In genomic region chr9:83647919-83648705, GRCm38 (mm10) we compare ENCODE assay signal across 15 mouse cellular contexts.
DNase-seq lines count a peak whose midpoint lies in the region; ATAC-seq and TF ChIP-seq lines count a peak whose summit lies in the region.
"Had no signal": no experiment of that assay in that cellular context is flagged by ENCODE, and none has a peak within 500 bp of the region (broad histone marks: within the 10 kb centered on the region; RNA-seq: fewer than 3 reads in every experiment).

No protein-coding gene starts in this region.

- no peak overlapping the region for H3K9ac ChIP-seq in lung, embryonic 14.5 days
- H3K9ac ChIP-seq in forebrain, embryonic 12.5 days, result no peak overlapping the region
- no peak overlapping the region for H3K9ac ChIP-seq in limb, embryonic 12.5 days (replicated peaks)
- no peak overlapping the region for H3K9ac ChIP-seq in neural tube, embryonic 15.5 days (replicated peaks)
- H3K9ac ChIP-seq: embryonic facial prominence, embryonic 15.5 days; limb, embryonic 15.5 days had no signal

- H3K36me3 ChIP-seq in lung, embryonic 14.5 days (ENCODE audit: insufficient read depth), result no peaks in the 10 kb centered on the region
- H3K36me3 ChIP-seq in forebrain, embryonic 12.5 days (replicated peaks), result no peaks in the 10 kb centered on the region
- no peaks in the 10 kb centered on the region for H3K36me3 ChIP-seq in limb, embryonic 12.5 days
- H3K36me3 ChIP-seq in neural tube, embryonic 15.5 days, result no peaks in the 10 kb centered on the region
- H3K36me3 ChIP-seq: embryonic facial prominence, embryonic 15.5 days; limb, embryonic 15.5 days had no signal

- H3K4me3 ChIP-seq in lung, embryonic 14.5 days (ENCODE audit: low read depth, low read length), result no peak overlapping the region
- H3K4me3 ChIP-seq in forebrain, embryonic 12.5 days (replicated peaks), result no peak overlapping the region
- no peak overlapping the region for H3K4me3 ChIP-seq in limb, embryonic 12.5 days (replicated peaks)
- H3K4me3 ChIP-seq in neural tube, embryonic 15.5 days (replicated peaks), result no peak overlapping the region
- H3K4me3 ChIP-seq: embryonic facial prominence, embryonic 15.5 days; limb, embryonic 15.5 days had no signal

- peak overlapping the region; percentile 65 for H3K27ac ChIP-seq in lung, embryonic 14.5 days (ENCODE audit: low read depth)
- peak overlapping the region; percentile 70 for H3K27ac ChIP-seq in forebrain, embryonic 12.5 days
- peak overlapping the region; percentile 32 for H3K27ac ChIP-seq in limb, embryonic 12.5 days
- H3K27ac ChIP-seq in neural tube, embryonic 15.5 days (replicated peaks), result peak overlapping the region; percentile 45; the same call in 1 of the 2 replicates
- H3K27ac ChIP-seq: embryonic facial prominence, embryonic 15.5 days; limb, embryonic 15.5 days; macrophage had no signal

- whole genome bisulfite sequencing in lung, embryonic 14.5 days, result 7% methylated on average over 7 of the region's 7 CpGs
- WGBS in forebrain, embryonic 12.5 days, result 17% methylated on average over 7 of the region's 7 CpGs
- 30% methylated on average over 7 of the region's 7 CpGs for WGBS in limb, embryonic 12.5 days
- 16% methylated on average over 7 of the region's 7 CpGs for WGBS in neural tube, embryonic 15.5 days

- H3K9me3 ChIP-seq in lung, embryonic 14.5 days (ENCODE audit: low read depth, low read length), result no peaks in the 10 kb centered on the region
- no peaks in the 10 kb centered on the region for H3K9me3 ChIP-seq in forebrain, embryonic 12.5 days
- H3K9me3 ChIP-seq in limb, embryonic 12.5 days, result no peaks in the 10 kb centered on the region
- no peaks in the 10 kb centered on the region for H3K9me3 ChIP-seq in neural tube, embryonic 15.5 days (replicated peaks)
- H3K9me3 ChIP-seq: embryonic facial prominence, embryonic 15.5 days; limb, embryonic 15.5 days had no signal

- no peaks in the 10 kb centered on the region for H3K27me3 ChIP-seq in lung, embryonic 14.5 days (ENCODE audit: insufficient read depth, low read length)
- 0 out of 2 replicates have a peak, but pooled peaks cover 3% of the 10 kb centered on the region for H3K27me3 ChIP-seq in forebrain, embryonic 12.5 days
- no peaks in the 10 kb centered on the region for H3K27me3 ChIP-seq in limb, embryonic 12.5 days
- H3K27me3 ChIP-seq in neural tube, embryonic 15.5 days (replicated peaks), result no peaks in the 10 kb centered on the region
- H3K27me3 ChIP-seq: embryonic facial prominence, embryonic 15.5 days; limb, embryonic 15.5 days had no signal

- peak; percentile 68; the same call in 1 of the 2 replicates for ATAC-seq in lung, embryonic 14.5 days (ENCODE audit: insufficient read depth)
- ATAC-seq in forebrain, embryonic 12.5 days (ENCODE audit: low FRiP score), result peak; percentile 42; the same call in 1 of the 2 replicates
- ATAC-seq in limb, embryonic 12.5 days (ENCODE audit: insufficient number of reproducible peaks, insufficient read depth, low FRiP score, low TSS enrichment, low read depth), result no peak
- 0 out of 2 replicates have a peak, but pooled peaks have one; percentile 51 for ATAC-seq in neural tube, embryonic 15.5 days (ENCODE audit: low FRiP score)

- peak; percentile 65 for DNase-seq in lung, embryonic 14.5 days
- no peak for DNase-seq in lung, postnatal 14 days
- no peak for DNase-seq in B cell, adult 2 months
- no peak for DNase-seq in spleen, adult 18-20 months
- no peak for DNase-seq in adrenal gland, postnatal 14 days
- DNase-seq: adrenal gland, postnatal 36 days; gastrocnemius, postnatal 25 days; kidney, adult 18-20 months; thymus, adult 2 months had no signal

- no peak overlapping the region for H3K4me2 ChIP-seq in lung, embryonic 14.5 days
- no peak overlapping the region; the same call in 1 of the 2 replicates for H3K4me2 ChIP-seq in forebrain, embryonic 12.5 days
- H3K4me2 ChIP-seq in limb, embryonic 12.5 days, result no peak overlapping the region
- H3K4me2 ChIP-seq in neural tube, embryonic 15.5 days, result no peak overlapping the region
- H3K4me2 ChIP-seq: embryonic facial prominence, embryonic 15.5 days; limb, embryonic 15.5 days had no signal

- peaks cover 6% of the 10 kb centered on the region; the same call in 1 of the 2 replicates for H3K4me1 ChIP-seq in lung, embryonic 14.5 days (ENCODE audit: insufficient read depth)
- peaks cover 23% of the 10 kb centered on the region for H3K4me1 ChIP-seq in forebrain, embryonic 12.5 days
- H3K4me1 ChIP-seq in limb, embryonic 12.5 days (replicated peaks), result peaks cover 16% of the 10 kb centered on the region
- peaks cover 12% of the 10 kb centered on the region for H3K4me1 ChIP-seq in neural tube, embryonic 15.5 days
- H3K4me1 ChIP-seq: embryonic facial prominence, embryonic 15.5 days had no signal

- TF ChIP-seq CTCF in lung, embryonic 14.5 days (IDR thresholded peaks at IDR 0.05; ENCODE audit: low read depth), result no peak
